Mouse (Mus musculus) kidney, adult 9 months (tissue): ENCODE measurements around the gene Rbks.

Experiments used
- DNase-seq: peaks from one replicate; pipeline ENCODE4 v3.0.0; 2022

The Rbks gene

GRCm38 (mm10) chr5:31673431-31673830, 24.0 kb downstream of the Rbks start:
- DNase-seq, result no peak

DNA sequence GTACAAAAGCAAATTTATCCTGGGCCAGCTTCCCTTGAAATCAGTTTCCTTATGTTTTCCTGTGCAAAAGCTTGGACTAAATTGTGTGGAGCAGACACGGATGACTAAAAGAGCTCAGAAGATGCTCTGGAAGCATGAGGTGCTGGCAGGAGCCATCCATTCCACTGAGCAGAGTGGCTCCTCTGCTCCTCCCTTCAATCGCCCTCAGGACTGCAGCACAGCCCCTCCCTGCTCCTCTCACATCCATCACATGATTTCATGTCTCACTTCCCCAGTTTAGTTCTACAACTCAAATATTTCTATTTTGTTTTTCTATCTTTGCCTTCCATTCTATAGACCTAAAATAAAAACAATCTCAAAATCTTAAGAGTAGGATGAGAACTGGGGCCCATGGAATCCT, 26.3 kb downstream of the Rbks start:
- no peak for DNase-seq

GRCm38 (mm10) chr5:31669984-31670383, 27.4 kb downstream of the Rbks start:
- no peak for DNase-seq

GRCm38 (mm10) chr5:31668325-31668968, 29.0 kb downstream of the Rbks start:
- DNase-seq, result no peak

- DNase-seq, result no peak
Measured at GRCm38 (mm10) chr5:31666176-31666575, 31.3 kb downstream of the Rbks start.

DNA sequence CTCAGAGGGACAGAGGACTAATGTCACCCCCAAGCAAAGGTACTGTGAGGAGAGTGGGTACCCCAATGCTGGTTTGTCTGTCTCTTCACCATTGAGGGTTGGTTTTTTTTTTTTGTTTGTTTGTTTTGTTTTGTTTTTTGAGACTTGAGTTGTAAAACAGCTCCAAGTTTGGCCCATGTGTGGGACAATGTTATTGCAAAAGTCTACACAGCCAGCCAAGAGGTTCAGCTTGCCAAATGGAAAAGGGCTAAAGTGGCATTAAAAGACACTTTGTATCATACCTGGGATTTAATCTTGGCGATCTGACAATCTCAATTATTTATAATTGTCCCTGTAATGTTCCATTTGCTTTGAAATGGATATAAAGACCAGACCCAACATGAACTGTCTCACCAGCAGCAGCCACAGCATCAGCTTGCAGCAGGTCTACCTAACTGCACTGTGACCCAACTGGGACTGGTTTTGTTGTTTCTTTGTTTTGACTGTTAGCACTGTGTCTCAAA, 41.7 kb downstream of the Rbks start:
- no peak for DNase-seq

GRCm38 (mm10) chr5:31650518-31651288, 46.7 kb downstream of the Rbks start:
- DNase-seq, result no peak

DNA sequence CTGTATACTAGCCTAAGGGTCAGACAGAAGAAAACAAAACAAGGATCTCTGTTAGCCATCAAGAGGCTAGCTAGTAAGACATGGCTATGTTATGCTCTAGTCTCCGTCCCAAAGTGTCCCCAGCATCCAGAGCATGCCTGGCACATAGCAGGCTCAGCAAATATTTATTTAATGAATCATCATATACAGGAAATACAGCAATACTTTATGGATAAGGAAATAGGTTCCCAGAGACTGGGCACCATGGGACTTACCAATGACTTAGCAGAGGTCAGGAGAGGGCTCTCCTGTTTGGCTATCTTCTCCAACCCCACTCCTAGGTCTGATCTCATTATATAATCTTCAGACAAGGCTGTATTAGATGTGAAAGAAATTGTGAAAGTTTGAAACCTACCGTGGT, 50.1 kb downstream of the Rbks start:
- no peak for DNase-seq

GRCm38 (mm10) chr5:31646574-31646973, 50.9 kb downstream of the Rbks start:
- DNase-seq, result no peak

- no peak for DNase-seq
Measured at GRCm38 (mm10) chr5:31645798-31646197, 51.6 kb downstream of the Rbks start.

- no peak for DNase-seq
Measured at GRCm38 (mm10) chr5:31644847-31645246, 52.6 kb downstream of the Rbks start.

DNA sequence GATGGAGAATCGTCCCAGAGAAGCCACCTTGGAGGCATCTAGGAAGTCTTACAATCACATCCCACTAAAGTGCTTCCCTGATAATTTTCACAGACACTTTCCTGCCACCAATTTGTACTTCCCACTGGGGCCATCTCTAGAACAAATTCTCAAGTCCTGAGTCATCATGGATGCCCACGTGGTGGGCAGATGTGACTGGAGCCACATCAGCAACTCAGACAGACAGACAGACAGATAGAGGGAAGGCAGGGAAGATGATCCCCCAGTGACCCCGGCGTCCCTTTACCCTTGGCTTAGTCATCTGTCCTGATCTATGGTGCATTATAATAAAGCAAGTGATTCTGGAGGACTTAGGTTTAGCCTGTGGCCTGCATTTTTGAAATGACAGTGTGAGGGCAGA, 53.2 kb downstream of the Rbks start:
- DNase-seq, result no peak

- DNase-seq, result no peak
Measured at GRCm38 (mm10) chr5:31642300-31642699, 55.1 kb downstream of the Rbks start.

DNA sequence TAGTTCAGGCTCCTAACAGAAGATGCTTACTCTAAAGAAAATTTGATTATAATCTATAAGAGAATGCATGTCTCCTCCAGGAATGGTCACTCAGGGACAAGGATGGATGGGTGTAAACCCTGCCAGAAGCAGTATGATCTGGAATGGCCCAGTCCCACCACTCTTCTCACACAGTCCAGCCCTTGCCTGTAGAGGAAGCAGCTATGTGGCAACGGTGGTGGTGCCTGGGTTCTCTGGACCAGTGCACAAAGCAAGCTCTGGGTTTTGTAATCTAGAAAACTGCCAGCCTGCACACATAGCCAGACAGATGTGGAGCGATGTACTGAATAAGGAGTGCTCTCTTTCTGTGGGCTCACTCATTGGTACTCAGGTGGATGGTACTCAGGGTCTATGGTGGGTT, 56.9 kb downstream of the Rbks start:
- no peak for DNase-seq

DNA sequence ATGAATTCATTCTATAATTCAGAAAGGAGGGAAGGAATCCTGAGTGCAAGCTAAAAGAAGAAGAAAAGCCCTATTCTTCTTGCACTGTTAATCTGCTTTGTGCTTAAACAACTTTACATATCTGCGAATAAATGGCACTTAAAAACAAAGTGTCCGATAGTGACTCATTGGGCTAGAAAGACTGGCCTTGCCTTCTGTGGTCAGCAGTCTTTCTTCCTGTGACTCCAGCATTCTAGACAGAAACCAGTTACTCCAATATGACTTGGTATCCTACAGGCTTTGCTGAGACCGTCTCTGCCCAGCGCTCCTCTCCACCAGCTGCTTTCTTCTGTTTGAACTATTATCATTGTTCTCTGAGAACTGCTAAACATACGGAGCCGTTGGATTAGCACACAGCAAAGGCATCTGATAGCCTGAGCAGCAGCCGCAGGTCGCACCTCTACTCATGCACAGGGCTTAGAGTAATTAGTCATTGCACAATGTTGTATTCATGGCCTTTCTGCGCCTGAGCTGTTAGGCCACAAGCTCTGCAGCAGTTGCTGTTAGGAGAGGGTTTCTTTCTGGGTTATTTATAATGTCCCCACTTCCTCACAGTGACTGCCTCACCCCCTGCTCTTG, 60.7 kb downstream of the Rbks start:
- DNase-seq, result no peak

GRCm38 (mm10) chr5:31634679-31635078, 62.7 kb downstream of the Rbks start:
- no peak for DNase-seq

DNA sequence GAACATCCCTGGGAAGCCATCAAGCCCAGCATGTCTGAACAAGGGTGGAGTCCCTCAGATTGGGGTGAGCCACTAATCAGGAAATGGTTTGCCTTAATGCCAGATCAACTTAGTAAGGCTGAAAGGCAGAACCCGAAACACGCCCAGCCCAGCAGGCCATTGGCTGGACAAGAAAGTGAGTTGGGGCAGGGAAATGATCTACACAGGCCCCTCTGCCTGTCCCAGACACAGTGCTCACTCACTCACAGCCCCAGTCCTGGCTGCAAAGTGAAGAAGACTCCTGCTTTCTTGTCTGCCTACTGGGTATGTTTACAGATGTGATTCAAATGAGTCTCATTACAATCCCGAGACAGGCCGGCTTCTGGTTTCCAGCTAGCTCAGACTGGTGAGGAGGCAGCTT, 63.3 kb downstream of the Rbks start:
- no peak for DNase-seq

- peak; percentile 30 for DNase-seq
Measured at GRCm38 (mm10) chr5:31631169-31631568, 66.3 kb downstream of the Rbks start.

DNA sequence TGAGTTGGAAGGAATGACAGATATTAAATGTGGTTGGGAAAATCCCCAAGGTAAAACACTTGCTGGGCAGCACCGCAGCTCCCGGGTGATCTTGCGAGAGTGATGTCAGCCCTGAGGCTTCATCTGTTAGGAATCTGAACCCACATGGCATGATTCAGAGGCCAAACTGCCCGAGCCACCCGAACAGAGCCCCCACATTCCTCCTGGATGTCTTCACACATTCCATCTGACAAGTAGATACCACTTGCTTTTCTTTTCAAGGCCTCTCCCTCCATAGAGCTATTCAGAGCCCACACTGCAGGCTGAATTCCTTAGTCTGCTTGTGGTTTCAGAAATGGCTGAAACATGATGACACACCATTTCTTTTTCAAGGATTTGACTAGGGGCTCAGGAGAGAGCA, 67.4 kb downstream of the Rbks start:
- no peak for DNase-seq

DNA sequence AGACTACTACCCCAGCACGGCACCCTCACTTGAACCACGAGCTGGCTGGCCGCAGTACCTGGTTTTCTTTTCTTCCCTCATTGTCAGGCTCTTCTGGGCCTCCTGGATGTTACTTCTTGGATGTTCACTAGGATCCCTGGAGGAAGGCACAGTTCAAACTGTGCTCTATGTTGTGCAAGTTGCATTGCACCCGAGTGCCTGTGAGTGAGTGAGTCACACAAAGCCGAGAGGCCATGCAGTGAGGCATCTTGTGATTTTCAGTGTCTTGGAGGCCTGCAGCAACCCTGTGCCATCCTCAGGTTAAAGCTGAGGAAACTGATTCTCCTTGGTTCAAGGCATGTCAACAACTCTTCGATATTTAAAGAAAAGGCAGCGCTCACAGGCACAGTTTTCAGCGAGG, 68.9 kb downstream of the Rbks start:
- DNase-seq, result no peak

GRCm38 (mm10) chr5:31627562-31628526, 69.6 kb downstream of the Rbks start:
- no peak for DNase-seq

DNA sequence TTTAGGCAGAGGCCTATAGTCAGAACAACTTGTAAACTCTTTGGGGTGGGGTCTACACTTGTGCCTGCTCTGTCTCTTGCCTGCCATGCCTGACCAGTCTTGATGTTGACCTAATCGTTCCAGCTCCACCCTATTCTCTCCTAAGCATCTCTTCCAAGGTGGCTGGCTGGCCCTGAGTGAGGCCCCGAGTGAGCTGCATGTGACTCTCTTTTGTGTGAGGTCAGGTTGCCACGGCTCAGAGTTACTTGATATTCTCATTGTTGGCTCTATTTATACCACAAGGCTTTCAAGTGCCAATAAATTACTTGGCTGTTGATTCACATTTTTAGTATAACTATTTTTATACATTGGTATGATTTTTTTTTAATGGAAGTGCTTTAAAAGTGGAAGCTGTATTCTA, 70.3 kb downstream of the Rbks start:
- no peak for DNase-seq

DNA sequence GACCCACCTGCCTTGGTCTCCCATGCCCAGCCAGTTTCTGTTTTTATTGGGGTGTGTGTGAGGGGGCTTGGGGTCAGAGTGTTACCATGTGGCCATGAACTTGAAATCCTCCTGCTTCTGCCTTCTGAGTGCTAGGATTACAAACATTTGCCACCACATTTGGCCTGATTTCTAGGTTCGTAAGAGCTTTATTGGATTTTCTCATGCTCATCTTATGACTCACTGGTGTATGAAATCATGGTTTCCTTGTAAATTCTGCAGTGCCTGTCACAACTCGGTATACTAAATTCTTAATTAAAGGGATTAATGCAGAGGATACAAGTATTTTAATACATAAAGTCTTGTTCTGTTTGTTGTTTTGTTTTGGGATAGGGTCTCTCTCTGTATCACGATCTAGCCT, 77.1 kb downstream of the Rbks start:
- no peak for DNase-seq
